Mouse (Mus musculus) midbrain, embryonic 14.5 days (tissue): ENCODE data around the gene Sh3bgrl2. TPM values are rescaled to one million over a fixed set of nuclear protein-coding genes. Genes with fewer than 3 reads are reported as not detected.

Experiments used
- ATAC-seq: fragments of 200-750 bp; cut with Nextera tagmentation; 2 replicates; pipeline ENCODE4 v1.8.0; 2017; ENCODE audit warnings: moderate number of reproducible peaks, moderate library complexity; ENCODE audit not compliant: low FRiP score, low TSS enrichment
- DNase-seq: peaks from one replicate; pipeline ENCODE4 v3.0.0-alpha.2; 2015
- H3K27ac ChIP-seq: fragments of 300-500 bp; sonication (generic); replicated peaks from 2 replicates; pipeline ENCODE4 v1.5.1; 2014; ENCODE audit warnings: mild to moderate bottlenecking, low read depth, low read length, moderate library complexity
- H3K27me3 ChIP-seq: fragments of 300-500 bp; sonication (generic); 2 replicates; pipeline ENCODE4 v1.6.1; 2014; ENCODE audit warnings: low read length, control low read depth, mixed read lengths; ENCODE audit not compliant: control insufficient read depth, insufficient read depth
- H3K36me3 ChIP-seq: fragments of 300-500 bp; sonication (generic); 2 replicates; pipeline ENCODE4 v1.6.1; 2014; ENCODE audit warnings: low read length, control low read depth; ENCODE audit not compliant: control insufficient read depth, insufficient read depth
- H3K4me1 ChIP-seq: fragments of 300-500 bp; sonication (generic); 2 replicates; pipeline ENCODE4 v1.6.1; 2014; ENCODE audit warnings: mild to moderate bottlenecking, antibody characterized with exemption, low read length, control low read depth; ENCODE audit not compliant: control insufficient read depth, insufficient read depth
- H3K4me2 ChIP-seq: fragments of 300-500 bp; sonication (generic); 2 replicates; pipeline ENCODE4 v1.6.1; 2014; ENCODE audit warnings: mild to moderate bottlenecking, low read length, moderate library complexity
- H3K4me3 ChIP-seq: fragments of 300-500 bp; sonication (generic); replicated peaks from 2 replicates; pipeline ENCODE4 v1.5.1; 2014; ENCODE audit warnings: low read depth, low read length
- H3K9ac ChIP-seq: fragments of 300-500 bp; sonication (generic); replicated peaks from 2 replicates; pipeline ENCODE4 v1.6.1; 2014; ENCODE audit warnings: mild to moderate bottlenecking, low read length, moderate library complexity
- H3K9me3 ChIP-seq: fragments of 300-500 bp; sonication (generic); 2 replicates; pipeline ENCODE4 v1.6.1; 2016; ENCODE audit warnings: low read length, control low read depth, mixed read lengths; ENCODE audit not compliant: control insufficient read depth
- WGBS: fragments of 180-500 bp; shearing (Covaris S2); extraction: QIAGEN DNeasy Blood & Tissue Kit; methylation state at CpG from one replicate; pipeline ENCODE4 v1.1.7; 2014; 5-methylcytosine and 5-hydroxymethylcytosine counted together
- polyA plus RNA-seq: library from polyadenylated mRNA; unstranded; fragments of >200 nt; fragmentation: Nextera tagmentation; extraction: Ambion mirVana; gene quantifications from 2 replicates; pipeline ENCODE4 v1.2.1, GENCODE M21; 2014

Gene Sh3bgrl2
- polyA plus RNA-seq, 1 experiment from 2014 or later = 10.7 TPM

DNA sequence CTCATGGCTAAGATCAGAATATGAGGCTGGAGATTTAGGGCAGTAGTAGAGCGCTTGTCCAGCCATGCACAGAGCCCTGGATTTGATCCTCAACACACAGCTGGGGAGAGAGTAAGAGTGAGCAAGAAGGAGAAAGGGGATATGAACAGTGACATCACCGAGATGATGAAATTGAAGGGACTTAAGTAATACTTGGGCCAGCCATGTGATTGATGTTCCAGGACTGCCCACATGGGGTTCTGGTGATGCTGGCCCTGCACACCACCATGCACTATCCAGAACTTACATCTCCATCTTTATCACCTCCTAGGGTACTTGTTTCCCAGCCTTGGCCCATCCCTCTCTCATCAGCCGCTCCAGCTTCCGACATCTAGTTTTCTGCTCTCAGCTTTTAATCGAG is 20.0 kb downstream of the Sh3bgrl2 start:
- no peaks in the 10 kb centered on the region for H3K9me3 ChIP-seq
- ATAC-seq (no peak), DNase-seq (no peak)
- H3K4me2 ChIP-seq = no peak overlapping the region
- no peaks in the 10 kb centered on the region for H3K27me3 ChIP-seq
- no peaks in the 10 kb centered on the region for H3K36me3 ChIP-seq
- 90% methylated on average over 5 of the region's 5 CpGs for WGBS
- no peak overlapping the region for H3K27ac ChIP-seq
- H3K4me3 ChIP-seq = no peak overlapping the region
- H3K4me1 ChIP-seq = peaks cover 3% of the 10 kb centered on the region; the same call in 1 of the 2 replicates
- no peak overlapping the region for H3K9ac ChIP-seq

DNA sequence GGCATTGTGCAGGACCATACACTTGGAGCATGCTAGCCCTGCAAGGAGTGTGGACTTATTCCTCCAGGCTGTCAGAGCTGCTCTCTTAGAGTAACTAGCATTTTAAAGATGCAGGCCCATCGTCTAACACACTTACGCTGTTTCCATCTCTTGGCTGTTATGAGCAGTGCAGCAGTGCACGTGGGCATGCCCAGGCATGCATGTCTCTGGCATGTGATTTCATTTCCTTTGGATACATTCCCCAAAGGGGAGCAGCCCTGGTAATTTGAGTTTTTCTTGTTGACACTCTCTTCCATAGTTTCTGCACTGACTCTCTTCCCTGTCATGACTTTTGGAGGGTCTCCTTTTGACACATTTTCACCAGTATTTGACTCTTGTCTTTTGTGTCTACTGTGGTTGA is 20.8 kb downstream of the Sh3bgrl2 start:
- Histone ChIP-seq H3K9ac (no peak overlapping the region), H3K4me1 (peaks cover 3% of the 10 kb centered on the region; the same call in 1 of the 2 replicates), H3K4me2 (no peak overlapping the region), H3K27me3 (no peaks in the 10 kb centered on the region), H3K36me3 (no peaks in the 10 kb centered on the region), H3K4me3 (no peak overlapping the region), H3K9me3 (no peaks in the 10 kb centered on the region), H3K27ac (no peak overlapping the region)
- ATAC-seq (no peak), DNase-seq (no peak)
- WGBS = 89% methylated on average over 3 of the region's 3 CpGs

- Histone ChIP-seq H3K36me3 (no peaks in the 10 kb centered on the region), H3K9me3 (no peaks in the 10 kb centered on the region), H3K27ac (no peak overlapping the region), H3K4me3 (no peak overlapping the region), H3K4me2 (no peak overlapping the region), H3K9ac (no peak overlapping the region), H3K4me1 (peaks cover 1% of the 10 kb centered on the region; the same call in 1 of the 2 replicates), H3K27me3 (no peaks in the 10 kb centered on the region)
- ATAC-seq (no peak), DNase-seq (no peak)
- 72% methylated on average over 7 of the region's 7 CpGs for WGBS
Measured at GRCm38 (mm10) chr9:83569898-83570297, 21.8 kb downstream of the Sh3bgrl2 start.

- ATAC-seq = no peak
- DNase-seq = no peak
- Histone ChIP-seq H3K4me3 (no peak overlapping the region), H3K4me1 (no peaks in the 10 kb centered on the region; the same call in 1 of the 2 replicates), H3K27me3 (no peaks in the 10 kb centered on the region), H3K9ac (no peak overlapping the region), H3K4me2 (no peak overlapping the region), H3K36me3 (no peaks in the 10 kb centered on the region), H3K27ac (no peak overlapping the region), H3K9me3 (no peaks in the 10 kb centered on the region)
- WGBS = 59% methylated on average over 3 of the region's 3 CpGs
Measured at GRCm38 (mm10) chr9:83571315-83571714, 23.2 kb downstream of the Sh3bgrl2 start.

GRCm38 (mm10) chr9:83572326-83572725 is 24.2 kb downstream of the Sh3bgrl2 start:
- ATAC-seq = no peak
- Histone ChIP-seq H3K4me2 (no peak overlapping the region), H3K27me3 (no peaks in the 10 kb centered on the region), H3K4me1 (no peaks in the 10 kb centered on the region; the same call in 1 of the 2 replicates), H3K9ac (no peak overlapping the region), H3K36me3 (no peaks in the 10 kb centered on the region), H3K27ac (no peak overlapping the region), H3K4me3 (no peak overlapping the region), H3K9me3 (no peaks in the 10 kb centered on the region)
- DNase-seq = no peak
- WGBS = 85% methylated on average over 2 of the region's 2 CpGs

DNA sequence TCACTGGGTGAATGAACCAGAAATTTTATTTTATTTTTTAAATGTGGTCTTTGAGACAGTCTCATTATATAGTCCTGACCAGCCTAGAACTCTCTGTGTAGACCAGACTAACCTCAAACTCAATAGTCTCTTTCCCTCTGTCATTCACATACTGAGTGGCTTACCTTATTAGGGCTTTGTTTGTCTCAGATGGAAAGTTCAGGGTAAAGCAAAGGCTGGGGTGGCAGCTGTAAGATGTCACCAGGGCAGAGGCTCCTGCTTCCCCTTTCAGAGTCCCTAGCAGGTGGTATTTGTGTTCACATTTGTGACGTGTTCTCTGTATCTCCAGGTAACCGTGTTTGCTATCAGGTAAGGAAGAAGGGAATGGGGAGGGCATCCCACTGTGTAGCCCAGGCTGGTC is 24.7 kb downstream of the Sh3bgrl2 start:
- no peak for DNase-seq
- WGBS = 65% methylated on average over 2 of the region's 2 CpGs
- no peak overlapping the region for H3K4me2 ChIP-seq
- H3K9me3 ChIP-seq = no peaks in the 10 kb centered on the region
- no peaks in the 10 kb centered on the region for H3K36me3 ChIP-seq
- no peak overlapping the region for H3K27ac ChIP-seq
- no peak overlapping the region for H3K9ac ChIP-seq
- H3K27me3 ChIP-seq = no peaks in the 10 kb centered on the region
- H3K4me1 ChIP-seq = no peaks in the 10 kb centered on the region; the same call in 1 of the 2 replicates
- ATAC-seq = no peak
- H3K4me3 ChIP-seq = no peak overlapping the region

DNA sequence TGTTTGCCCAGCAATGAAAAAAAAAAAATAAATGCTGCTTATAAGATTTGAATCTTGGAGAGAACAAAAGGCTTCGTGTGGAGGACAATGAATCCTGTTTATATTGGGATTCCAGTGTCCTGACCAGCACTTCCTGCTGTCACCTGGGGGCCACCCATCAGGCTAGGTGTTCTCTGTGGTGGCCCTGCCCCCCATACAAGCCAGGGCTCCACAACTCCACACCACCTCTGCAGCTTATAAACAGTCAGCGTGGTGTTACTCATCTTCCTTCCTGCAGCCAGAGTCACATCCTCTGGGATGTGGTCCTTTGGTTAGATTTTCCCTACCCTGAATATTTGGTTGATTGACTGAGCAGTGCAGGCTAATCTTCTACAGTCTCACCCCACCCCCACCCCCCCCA is 25.5 kb downstream of the Sh3bgrl2 start:
- DNase-seq (no peak), ATAC-seq (no peak)
- no peak overlapping the region for H3K4me2 ChIP-seq
- no peak overlapping the region for H3K27ac ChIP-seq
- no peak overlapping the region for H3K4me3 ChIP-seq
- H3K27me3 ChIP-seq = no peaks in the 10 kb centered on the region
- 67% methylated on average over 2 of the region's 2 CpGs for WGBS
- H3K9ac ChIP-seq = no peak overlapping the region
- no peaks in the 10 kb centered on the region for H3K9me3 ChIP-seq
- no peaks in the 10 kb centered on the region; the same call in 1 of the 2 replicates for H3K4me1 ChIP-seq
- H3K36me3 ChIP-seq = no peaks in the 10 kb centered on the region

GRCm38 (mm10) chr9:83575403-83575802 is 27.3 kb downstream of the Sh3bgrl2 start:
- no peaks in the 10 kb centered on the region for H3K27me3 ChIP-seq
- ATAC-seq (no peak), DNase-seq (no peak)
- no peak overlapping the region for H3K27ac ChIP-seq
- 0 out of 2 replicates have a peak overlapping the region, but pooled peaks have one; percentile 1 for H3K9ac ChIP-seq
- H3K9me3 ChIP-seq = no peaks in the 10 kb centered on the region
- no peak overlapping the region for H3K4me2 ChIP-seq
- H3K36me3 ChIP-seq = no peaks in the 10 kb centered on the region
- no peak overlapping the region for H3K4me3 ChIP-seq
- WGBS = 92% methylated on average over 4 of the region's 4 CpGs
- no peaks in the 10 kb centered on the region; the same call in 1 of the 2 replicates for H3K4me1 ChIP-seq

DNA sequence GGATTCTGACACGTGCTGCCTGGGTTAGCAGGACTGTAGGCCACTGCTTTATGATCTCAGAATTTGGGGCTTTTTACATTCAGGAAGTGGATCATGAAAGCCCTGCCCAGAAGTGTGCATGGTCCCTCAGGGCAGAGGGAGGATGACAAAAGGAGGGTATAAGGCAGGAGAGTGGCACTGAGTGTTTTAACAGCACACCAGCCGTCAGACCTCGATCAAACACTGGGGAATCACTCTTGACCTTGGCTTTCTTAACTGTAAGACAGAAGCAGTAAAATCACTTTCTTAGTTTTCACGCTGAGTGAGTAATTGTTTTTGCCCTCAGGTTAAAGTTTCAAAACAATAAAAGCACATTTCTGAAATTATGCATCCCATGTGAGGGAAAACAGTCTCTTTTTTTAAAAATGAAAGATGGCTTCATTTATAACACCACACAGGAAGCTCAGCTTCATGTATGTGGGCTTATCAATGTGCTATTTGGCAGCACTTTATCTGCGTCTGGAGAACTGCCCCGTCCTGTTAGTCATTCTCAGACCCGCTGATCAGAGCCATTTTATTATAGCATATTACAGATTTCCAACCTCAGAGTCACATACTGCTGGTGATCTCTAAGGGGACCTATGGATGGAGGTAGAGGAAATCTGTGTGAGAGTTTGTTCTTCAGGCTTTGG is 28.0 kb downstream of the Sh3bgrl2 start:
- DNase-seq (no peak), ATAC-seq (peak; percentile 36; the same call in 1 of the 2 replicates)
- Histone ChIP-seq H3K27ac (no peak overlapping the region), H3K4me3 (no peak overlapping the region), H3K36me3 (no peaks in the 10 kb centered on the region), H3K9me3 (no peaks in the 10 kb centered on the region), H3K4me2 (no peak overlapping the region), H3K4me1 (no peaks in the 10 kb centered on the region; the same call in 1 of the 2 replicates), H3K9ac (0 out of 2 replicates have a peak overlapping the region, but pooled peaks have one; percentile 1), H3K27me3 (no peaks in the 10 kb centered on the region)
- WGBS = 66% methylated on average over 7 of the region's 7 CpGs
